Mouse (Mus musculus): ENCODE data around the gene D930048N14Rik.
A peak's percentile ranks its signal among the peaks of the same experiment; 100 is the strongest.
"Not testable (repeated sequence)": the region's sequence is repeated elsewhere in the genome, so short reads cannot be mapped to it uniquely, and the experiment has no call there.

D930048N14Rik gene

DNA sequence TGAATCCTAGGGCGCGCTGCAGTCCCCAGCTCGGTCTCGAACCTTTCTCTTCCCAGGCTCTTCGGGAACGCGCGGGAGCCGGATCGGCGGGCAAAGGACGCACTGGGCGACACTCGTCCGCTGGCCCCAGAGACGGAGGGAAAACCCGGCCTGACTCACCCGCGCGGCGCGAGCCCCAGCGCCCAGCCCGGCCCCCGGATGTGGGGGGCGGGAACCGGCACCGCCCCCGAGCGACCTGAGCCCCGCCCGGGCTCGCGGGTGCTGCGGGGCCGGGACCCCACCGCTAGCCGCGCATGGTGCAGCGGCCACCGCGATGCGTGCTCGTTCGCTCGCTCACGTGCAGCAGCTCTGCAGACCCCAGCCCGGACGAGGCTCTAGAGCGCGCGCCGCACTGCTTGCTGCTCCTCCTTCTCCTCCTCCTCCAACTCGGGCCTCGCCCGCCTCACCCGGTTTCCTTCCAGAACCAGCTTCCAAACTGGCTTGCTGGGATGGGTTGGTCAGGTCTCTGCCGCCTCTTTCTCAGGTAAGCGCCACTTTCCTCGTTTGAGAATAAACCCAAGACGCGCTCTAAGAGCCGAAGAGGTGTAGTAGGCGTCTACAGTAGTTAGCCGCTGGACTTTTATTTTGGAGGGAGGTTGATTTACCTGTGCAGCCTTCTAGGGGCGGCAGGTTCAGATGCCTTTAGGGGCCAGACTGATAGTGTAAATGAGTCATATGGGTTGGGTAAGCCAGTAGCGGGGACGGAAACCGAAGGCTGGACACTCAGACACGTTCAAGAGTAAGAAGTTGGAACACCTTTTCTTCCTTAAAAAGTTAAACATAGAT lies at the start of gene D930048N14Rik, which contains the start of gene N4bp3:
Gene D930048N14Rik, plus strand, starts transcription at position 264 of the 825 bp plus-strand sequence.
Gene N4bp3, minus strand, starts transcription at position 152 of the 825 bp plus-strand sequence.
- DNase-seq (ENCODE audit: low read depth): peak; percentile 87

DNA sequence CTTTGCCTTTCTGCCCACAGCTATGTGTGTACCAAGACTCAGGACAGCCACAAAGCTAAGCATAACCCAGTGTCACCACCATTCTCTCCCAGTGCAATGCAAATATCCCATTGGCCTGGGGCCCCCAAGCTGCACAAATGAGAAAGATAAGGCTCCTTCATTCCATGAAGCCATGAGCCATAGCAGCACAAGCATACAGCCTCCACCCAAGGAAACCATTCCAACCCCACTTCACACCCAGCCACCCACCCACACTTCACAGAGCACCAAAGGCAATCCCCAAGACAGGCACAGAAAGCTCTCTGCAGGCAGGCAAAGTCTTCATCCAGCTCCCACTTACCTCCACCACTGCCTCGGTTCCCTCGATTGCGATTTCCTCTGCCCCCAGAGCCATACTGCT lies 48.5 kb upstream of the D930048N14Rik start:
- DNase-seq (ENCODE audit: low read depth): no peak

DNA sequence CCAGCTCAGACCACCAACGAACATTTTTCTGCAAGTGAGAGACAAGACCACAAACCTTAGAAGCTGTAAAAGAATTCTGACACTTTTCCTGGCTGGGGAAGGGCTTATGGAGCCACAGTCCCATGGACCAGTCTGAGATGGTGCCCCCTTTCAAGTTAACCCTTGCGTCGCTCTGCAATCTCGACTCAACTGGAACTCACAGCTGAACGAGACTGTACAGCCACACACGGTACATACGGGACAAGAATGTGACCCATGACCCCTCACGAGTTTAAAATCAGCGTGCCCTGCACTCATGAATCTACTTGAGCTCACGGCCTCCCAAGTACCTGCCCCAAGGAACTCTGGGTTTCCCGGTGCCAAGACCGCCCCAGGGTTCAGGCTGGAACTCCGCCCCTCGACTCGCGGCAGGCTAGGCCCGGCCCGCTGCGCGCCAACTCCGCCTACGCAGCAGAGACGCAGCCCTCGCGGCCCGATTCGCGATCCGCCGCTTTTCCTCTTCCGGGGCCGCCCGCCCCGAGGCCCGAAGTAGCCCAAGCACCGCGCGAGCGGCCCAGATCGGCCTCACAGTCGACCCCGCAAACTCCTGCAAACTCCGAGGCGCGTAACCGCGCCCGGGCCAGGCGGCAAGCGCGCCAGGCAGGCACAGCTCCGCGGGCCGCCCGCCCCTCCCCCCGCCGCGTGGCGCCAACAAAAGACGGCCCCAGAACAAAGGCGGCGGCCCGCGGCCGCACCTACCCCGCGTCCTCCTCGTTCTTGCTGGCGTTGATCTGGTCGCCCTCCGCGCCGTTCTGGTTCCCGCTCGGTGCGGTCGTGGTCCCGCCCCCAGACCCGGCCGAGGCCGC lies 44.9 kb upstream of the D930048N14Rik start:
- DNase-seq (ENCODE audit: low read depth): peak; percentile 92

DNA sequence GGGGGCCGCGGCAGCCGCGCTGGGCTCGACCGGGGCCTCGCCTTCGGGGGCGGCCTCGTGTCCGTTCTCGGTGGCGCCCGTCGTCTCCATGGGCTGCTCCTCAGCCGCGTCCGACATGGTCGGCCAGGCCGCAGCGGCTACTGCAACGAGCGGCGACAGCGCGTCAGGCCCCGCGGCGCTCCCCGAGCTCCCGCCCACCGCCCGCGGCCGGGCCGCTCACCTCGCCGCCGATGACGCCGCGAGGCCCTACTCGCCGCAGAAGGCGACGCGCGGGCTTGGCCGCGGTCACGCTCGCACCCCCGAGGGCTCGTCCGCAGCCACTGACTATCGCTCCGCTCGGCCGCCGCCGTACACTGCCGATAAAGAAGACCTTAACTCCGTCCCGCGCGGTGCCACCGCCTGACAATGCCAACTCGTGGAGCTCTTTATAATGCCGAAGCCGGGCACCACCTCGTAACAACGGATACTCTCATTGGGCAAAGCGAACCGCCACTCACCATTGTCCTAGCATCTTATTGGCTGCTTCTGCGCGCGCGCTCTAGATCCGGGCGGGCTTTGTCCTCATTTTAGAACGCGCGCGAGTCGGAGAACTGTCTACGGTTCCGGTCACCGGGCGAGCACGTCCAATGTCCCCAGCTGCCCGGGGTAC lies 44.2 kb upstream of the D930048N14Rik start, which contains the start of gene Hnrnpab:
Gene Hnrnpab, minus strand, starts transcription at position 401 of the 649 bp plus-strand sequence.
- DNase-seq (ENCODE audit: low read depth): peak; percentile 99

DNA sequence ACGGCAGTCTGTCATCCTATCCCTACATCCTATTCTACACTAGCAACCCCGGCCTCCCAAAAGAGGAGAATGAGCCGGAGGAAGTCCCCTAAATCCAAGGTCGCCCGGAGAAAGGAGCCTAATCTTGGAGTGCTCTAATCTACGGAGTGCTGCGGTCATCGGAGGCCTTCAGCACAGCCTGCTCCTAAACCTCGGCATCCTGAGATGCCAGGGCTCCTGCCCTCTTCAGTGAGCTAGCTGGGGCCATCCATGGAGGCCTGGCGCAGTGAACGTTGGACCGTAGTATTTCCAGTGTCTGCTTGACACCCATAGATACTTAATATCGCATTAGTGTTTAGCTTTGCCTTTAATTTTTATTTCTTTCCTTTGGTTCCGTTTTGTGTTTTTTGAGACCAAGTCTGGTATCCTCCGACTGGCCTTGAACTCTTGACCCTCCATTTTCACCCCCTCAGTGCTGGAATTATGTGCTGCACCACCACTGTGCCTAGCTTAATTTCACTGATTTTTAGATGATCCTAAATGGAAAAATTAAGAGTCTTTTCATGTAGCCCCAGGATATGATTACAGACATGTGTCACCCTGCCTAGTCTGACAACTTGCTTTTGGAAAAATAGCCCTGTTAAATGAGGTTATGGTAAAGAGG lies 43.5 kb upstream of the D930048N14Rik start:
- DNase-seq (ENCODE audit: low read depth): no peak

DNA sequence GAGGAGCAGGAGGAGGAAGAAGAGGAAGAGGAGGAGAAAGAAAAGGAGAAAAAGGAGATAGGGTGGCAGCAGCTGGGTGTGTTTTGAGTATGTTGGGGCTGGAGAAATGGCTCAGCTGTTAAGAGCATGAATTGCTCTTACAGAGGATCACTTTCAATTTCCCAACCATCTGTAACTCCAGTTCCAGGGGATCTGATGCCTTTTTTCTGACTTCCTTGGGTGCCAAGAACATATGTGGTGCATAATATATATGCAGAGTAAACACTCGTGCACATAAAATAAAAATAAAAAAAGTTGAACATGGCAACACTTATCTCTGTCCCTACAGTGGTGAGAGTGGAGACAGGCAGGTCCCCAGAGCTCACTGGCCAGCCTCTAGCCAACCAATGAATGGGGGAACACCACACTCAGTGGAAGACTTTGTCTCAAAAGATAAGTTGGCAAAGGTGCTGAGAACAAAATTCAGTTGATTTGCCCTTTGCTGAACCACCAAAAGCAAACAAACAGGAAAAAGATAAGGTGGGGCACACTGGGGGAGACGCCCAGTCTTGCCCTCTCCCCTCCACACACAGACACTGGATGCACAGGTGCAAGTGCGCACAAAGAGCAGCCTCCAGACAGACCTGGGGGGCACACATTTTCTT lies 41.4 kb upstream of the D930048N14Rik start:
- peak; percentile 50 for DNase-seq (ENCODE audit: low read depth)

DNA sequence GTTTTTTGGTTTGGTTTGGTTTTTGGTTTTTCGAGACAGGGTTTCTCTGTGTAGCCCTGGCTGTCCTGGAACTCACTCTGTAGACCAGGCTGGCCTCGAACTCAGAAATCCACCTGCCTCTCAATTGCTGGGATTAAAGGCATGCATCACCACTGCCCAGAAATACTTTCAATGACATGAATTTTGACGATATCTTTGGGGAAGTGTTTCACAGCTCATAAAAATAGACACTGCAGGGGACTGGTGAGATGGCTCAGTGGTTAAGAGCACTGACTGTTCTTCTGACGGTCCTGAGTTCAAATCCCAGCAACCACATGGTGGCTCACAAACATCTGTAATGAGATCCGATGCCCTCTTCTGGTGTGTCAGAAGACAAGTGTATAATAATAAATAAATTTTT lies 40.8 kb upstream of the D930048N14Rik start:
- DNase-seq (ENCODE audit: low read depth): not testable (repeated sequence)

DNA sequence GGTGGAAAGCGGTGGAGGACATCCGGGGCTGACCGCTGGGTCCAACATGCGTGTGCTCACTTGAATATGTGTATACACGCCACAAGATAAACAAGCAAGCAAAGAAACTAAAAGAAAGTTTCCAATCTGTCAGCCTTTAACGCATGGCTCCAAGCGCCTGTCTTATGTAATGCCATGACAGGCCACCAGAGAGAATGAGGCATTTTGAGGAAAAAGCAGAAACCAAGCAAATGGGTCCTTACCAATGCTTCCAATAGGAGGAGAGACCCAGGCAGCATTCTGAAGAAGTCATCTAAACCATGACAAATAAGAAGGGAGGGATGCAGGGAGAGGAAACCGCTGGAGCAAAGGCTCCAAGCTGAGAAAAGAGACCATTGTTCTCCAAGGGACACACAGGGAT lies 36.5 kb upstream of the D930048N14Rik start:
- DNase-seq (ENCODE audit: low read depth): no peak

DNA sequence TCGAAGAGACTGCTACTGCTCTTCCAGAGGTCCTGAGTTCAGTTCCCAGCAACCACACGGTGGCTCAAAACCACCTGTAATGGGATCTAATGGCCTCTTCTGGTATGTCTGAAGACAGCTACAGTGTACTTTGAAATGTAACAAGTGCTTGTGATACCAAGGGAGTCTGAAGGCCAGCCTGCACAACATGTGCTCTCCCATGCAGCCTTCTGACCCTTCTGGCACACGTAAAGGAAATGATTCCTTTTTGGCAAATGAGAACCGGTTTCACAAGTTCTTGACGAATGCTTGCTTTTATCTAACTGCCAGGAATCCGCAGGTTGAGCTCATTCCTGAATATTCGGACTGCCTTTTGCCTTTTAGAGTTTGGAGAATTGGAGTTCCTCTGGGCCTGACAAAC lies 35.6 kb upstream of the D930048N14Rik start:
- no peak for DNase-seq (ENCODE audit: low read depth)

DNA sequence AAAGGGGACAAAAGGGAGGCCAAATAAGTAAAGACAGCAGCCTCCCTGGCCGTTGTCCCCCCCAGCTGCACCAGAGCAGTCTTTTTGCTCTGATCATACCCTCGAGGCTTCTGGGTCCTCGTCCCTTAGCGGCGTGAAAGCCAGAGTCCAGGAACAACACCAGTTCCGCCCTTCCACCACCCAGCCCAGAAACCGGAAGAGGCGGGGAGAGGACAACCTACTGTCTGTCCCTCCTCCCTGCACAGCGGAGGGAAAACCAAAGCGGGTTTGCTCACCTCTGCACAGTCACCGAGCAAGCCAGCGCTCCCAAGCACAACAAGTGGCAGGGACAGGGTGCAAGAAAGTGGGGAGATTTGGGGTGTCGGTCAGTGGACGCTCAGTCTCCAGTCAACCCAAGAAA lies 35.2 kb upstream of the D930048N14Rik start:
- DNase-seq (ENCODE audit: low read depth): peak; percentile 90

DNA sequence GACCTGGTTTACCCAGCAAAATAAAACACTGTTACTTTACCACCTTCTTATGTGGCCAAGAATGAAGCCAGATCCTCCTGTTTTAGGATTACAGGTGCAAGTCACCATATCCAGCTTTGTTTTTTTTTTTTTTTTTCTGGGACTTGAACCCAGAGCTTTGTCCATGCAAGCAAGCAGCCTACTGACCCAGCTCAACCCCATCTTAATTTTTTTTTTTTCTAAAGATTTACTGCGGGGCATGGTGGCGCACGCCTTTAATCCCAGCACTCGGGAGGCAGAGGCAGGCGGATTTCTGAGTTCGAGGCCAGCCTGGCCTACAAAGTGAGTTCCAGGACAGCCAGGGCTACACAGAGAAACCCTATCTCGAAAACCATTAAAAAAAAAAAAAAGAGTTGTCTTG lies 34.6 kb upstream of the D930048N14Rik start:
- DNase-seq (ENCODE audit: low read depth): not testable (repeated sequence)

DNA sequence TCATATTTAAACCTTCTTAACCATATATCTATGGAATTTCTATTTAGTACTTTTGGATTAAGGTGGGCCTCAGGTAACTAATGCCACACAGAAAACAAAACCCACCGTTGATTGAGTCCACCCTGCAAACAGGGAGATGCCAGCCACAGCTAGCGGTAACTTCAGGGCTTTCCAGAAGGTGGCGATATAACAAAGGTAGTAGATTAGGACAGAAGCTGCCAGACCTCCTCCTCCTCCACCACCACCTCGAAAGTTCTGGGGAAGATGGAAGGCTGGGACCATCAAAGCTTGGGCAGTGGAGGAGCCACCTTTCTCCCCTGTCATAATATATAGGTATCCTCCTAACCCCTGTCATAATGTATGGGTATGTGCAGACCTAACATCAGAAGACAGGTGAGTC lies 33.1 kb upstream of the D930048N14Rik start:
- peak; percentile 89 for DNase-seq (ENCODE audit: low read depth)

DNA sequence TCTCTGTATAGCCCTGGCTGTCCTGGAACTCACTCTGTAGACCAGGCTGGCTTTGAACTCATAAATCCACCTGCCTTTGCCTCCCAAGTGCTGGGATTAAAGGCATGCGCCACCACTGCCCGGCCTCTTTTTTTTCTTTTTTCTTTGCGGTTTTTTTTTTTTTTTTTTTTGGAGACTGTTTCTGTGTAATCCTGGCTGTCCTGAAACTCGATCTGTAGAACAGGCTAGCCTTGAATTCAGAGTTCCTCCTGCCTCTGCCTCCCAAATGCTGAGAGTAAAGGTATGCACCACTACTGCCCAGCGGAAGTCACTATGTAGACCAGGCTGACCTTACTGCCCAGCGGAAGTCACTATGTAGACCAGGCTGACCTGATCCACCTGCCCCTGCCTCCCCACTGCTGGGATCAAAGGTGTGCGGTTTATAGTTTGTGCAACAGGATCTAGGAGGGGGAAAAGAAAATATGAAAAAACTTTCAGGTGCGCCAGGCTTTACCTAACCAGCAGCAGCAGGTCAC lies 31.8 kb upstream of the D930048N14Rik start:
- no peak for DNase-seq (ENCODE audit: low read depth)

DNA sequence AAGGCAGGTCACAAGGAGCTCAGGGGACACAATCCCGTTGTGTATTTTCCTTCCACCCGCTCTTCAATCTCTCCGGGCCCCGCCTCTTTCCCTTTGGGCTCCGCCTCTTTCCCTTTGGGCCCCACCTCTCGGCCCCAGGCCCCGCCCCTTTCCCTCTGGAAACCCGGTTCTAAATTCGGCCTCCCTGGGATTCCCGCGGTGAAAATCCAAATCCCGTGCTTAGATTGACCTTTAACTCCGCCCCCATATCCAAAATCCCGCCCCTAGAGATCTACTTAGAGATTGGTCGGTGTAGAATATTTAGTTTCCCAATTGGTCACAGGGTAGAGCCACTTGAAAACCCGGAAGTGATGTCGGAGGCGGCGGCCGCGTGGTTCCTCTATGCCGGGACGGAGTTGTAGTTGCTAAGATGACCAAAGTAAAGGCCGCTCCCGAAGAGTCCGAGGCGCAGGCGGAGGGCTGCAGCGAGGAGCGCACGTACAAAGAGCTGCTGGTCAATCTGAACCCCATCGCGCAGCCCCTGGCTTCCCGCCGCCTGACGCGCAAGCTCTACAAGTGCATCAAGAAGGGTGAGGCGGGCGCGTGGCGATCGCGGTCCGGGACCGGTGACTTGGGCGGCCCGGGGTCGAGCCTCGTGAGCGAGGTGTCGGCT lies 31.2 kb upstream of the D930048N14Rik start, which contains the start of gene Nhp2:
Gene Nhp2, plus strand, starts transcription at position 327 of the 652 bp plus-strand sequence.
- peak; percentile 98 for DNase-seq (ENCODE audit: low read depth)

DNA sequence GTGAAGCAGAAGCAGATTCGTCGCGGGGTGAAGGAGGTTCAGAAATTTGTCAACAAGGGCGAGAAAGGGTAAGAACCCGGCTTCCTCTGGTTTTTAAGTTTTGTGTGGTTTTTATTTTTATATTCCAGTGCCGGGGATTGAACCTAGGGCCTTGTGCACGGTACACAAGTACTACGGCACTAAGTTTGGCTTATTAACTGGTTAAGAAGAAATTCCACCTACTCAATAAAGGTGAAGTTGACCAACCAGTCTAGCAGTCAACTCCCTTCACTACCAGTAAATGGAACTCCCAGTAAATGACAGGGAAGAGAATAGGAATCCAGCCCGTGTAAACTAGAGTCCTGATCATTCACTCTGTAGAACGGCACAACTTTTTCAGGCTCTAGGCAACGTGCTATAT lies 30.7 kb upstream of the D930048N14Rik start:
- no peak for DNase-seq (ENCODE audit: low read depth)

DNA sequence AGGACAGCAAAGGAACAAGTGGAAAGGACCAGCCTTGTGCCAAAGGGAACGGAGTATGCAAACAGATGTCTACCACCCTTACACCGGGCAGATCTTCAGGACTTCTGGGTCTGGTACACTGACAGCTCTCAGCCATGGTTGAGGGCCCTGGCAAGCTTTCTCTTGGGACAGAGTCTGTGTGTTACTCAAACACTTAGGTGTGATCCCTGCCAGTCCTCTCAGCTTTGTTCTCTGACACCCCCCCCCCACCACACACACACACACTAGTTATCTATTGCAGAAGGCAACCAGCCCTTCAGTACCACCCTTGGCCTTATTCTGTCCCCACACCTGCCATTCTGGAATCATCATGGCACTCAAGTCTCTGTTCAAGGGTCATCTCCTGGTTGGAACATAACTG lies 29.0 kb upstream of the D930048N14Rik start:
- no peak for DNase-seq (ENCODE audit: low read depth)

DNA sequence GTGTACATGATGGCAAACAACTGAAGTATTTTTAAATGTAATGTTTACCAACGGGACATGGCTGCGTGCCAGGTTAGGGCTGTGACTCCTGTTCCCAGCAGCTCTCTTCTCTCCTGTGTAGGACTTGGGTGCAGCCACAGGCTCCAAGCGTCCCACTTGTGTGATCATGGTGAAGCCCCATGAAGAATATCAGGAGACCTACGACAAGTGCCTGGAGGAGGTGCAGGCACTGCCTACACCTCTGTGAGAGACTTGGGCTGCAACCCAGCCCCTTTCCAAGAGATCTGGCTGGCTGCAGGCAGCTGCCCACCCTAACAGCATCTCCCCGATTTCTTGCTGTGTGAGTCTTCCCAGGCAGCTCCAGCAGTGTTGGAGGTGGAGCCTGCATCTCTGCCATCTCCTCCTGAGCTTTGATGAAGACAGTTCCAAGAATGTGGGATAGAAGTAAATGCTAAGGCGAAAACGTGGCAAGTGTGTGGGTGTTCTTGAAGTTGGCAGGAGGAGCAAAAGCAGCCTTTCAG lies 27.7 kb upstream of the D930048N14Rik start:
- DNase-seq (ENCODE audit: low read depth): no peak

DNA sequence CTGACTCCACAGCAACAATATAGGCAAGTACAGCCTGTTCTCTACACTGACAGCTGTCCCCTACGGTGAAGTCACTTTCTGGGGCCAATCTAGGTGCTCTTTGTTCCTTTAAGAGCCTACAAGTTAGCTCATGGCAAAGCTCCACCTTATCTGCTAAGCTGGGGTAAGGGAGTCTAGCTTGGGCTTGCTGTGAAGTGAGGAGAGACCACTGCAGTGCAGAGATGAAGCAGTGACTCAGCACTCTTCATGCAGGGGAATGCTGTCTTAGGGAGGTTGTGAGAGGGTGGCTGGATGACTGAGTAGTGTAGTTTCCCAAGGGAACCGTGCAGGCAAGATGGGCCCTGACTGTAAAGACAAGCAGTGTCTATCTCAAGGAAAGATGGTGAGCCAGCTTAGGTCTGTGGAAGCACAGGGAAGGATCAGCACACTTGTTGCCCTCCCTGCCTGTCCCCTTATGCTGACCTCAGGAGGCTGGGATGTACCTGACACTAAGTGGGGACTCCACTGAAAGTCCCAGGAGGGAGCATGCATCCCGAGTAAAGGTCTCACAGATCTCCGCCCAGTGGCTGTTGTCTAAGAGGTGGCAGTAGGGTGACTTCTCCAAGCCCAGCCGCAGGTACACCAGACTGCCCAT lies 25.4 kb upstream of the D930048N14Rik start:
- DNase-seq (ENCODE audit: low read depth): no peak

DNA sequence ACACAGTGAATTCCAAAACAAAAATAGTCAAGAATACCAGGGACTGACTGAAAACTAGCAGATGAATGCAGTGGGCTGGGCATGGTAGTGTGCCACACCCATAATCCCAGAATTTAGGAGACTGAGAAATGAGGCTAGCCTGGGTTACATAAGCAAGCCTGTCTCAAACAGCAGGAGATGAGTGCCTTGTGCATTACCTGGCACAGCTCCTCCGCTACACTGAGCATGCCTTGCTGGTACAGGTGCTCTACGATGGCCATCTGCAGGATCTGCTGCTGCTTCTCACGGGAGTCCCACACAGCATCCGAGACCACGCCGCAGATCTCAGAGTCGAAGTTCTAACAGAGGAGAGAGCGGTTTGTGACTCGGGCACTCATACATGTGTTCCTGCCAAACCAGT lies 23.3 kb upstream of the D930048N14Rik start:
- DNase-seq (ENCODE audit: low read depth): no peak

DNA sequence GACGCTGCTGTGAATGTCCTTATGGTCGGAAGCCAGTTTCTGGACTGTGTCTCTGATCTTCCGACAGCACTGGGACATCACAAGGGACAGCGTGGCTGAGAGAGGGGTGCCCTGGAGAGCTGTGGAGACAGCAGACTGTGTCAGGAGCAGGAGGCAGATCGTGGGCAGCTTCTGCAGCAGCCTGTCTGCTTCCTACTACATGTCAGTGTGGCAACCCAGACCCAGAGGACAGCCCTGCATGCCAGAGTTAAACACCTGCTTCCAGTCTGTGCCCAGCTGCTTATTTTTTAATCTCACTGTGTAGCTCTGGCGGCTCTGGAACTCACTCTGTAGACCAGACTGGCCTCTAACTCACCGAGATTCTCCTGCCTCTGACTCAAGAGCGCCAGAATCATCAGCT lies 22.8 kb upstream of the D930048N14Rik start:
- DNase-seq (ENCODE audit: low read depth): no peak
